Mouse (Mus musculus) layer of hippocampus, postnatal 10 days (tissue): ENCODE results near the gene F10. TPM values are rescaled to one million over a fixed set of nuclear protein-coding genes. Genes with fewer than 3 reads are reported as not detected.
"Not testable (repeated sequence)": the region's sequence is repeated elsewhere in the genome, so short reads cannot be mapped to it uniquely, and the experiment has no call there.

ENCODE experiments used
- DNase-seq, 2 experiments: peaks; one replicate each; pipeline ENCODE4 v3.0.0; 2021; ENCODE audit warnings: low spot score in 2 of 2
- total RNA-seq, 2 experiments: library from RNA; stranded (reverse); gene quantifications; 2 replicates each; pipeline ENCODE4 v1.2.3; 2021

F10 gene
- total RNA-seq, 2 experiments from 2014 or later, result not detected

DNA sequence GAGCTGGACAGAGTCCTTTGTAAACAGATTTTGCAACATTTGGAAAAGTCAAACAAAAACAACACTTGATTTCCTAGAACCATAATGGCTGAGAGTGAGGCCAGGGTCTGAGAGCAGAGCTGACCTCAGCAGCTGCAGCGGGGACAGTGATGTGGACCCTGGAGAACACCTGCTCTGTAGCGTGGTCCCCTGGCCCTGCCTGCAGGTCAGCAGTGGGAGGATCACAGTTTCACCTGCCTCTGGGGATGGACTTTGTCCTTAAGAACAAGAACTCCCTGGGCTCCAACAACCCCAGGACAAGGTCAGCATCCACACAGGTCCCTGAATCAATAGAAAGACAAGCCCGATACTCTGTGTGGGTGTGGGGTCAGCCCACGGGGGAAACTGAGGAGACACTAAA is 20.2 kb downstream of the F10 start:
- DNase-seq, result no peak

DNA sequence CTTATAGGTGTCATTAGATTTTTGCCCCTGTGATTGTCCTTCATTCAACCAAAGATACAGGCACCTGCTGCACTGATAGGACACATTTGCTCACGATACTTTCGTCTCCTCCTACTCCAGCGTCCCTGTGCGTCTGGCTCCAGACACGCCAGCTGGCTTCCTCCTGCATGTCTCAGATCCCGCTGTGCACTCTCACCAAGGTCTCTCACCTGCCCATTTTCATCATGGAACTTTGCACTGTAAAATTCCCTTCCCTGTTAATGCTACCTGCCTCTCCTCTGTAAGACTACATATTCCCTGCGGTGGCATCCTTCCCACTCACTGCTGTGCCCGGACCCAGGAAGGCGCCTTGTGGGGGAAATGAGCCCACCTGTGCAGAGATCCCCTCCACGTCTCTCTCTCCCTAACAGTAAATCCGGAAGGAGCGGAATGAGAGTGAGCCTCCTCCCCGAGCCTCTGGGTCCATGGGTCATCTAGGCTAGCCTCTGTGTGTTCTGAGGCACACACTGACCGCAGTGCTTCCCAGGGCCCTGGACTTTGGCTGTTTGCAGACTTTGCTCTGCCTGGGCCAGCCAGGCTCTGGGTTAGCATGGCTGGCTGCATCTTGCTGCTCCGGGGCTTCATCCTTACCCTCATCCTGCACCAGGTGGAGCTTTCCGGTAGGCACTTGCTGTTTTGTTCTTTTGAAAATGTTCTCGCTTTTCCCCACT is 23.5 kb downstream of the F10 start, which contains the start of gene Proz:
TSS of gene Proz (plus strand) at position 474 of the 710 bp plus-strand sequence.
- DNase-seq, result no peak

DNA sequence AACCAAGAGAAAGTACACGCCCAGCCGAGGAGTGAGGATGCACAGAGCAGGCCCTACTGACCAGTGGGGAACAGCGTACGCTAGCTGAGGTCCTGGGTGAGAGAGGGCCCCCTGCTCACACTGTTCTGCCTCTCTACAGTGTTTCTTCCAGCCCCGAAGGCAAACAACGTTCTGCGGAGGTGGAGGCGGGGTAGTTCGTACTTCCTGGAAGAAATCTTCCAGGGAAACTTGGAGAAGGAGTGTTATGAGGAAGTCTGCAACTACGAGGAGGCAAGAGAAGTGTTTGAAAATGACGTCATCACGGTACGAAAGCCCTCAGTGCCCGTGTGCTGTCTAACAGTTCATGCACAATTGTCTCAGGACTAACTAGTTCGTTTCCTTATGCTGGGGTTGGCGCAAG is 26.0 kb downstream of the F10 start:
- no peak for DNase-seq

DNA sequence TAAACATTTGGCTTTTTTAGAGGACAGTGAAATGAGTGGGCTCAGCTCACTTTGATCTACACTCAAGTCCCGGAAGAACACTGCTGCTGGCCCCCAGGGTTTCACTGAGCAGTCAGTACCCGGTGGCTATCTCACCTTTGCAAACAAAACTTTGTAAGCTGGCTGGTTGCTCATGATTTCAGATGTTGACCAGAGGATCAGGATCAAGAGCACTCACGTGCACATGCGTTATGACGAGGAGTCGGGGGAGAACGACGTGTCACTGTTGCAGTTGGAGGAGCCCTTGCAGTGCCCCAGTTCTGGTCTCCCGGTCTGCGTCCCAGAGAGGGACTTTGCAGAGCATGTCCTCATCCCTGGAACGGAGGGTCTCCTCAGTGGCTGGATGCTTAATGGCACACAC is 36.1 kb downstream of the F10 start:
- no peak for DNase-seq

DNA sequence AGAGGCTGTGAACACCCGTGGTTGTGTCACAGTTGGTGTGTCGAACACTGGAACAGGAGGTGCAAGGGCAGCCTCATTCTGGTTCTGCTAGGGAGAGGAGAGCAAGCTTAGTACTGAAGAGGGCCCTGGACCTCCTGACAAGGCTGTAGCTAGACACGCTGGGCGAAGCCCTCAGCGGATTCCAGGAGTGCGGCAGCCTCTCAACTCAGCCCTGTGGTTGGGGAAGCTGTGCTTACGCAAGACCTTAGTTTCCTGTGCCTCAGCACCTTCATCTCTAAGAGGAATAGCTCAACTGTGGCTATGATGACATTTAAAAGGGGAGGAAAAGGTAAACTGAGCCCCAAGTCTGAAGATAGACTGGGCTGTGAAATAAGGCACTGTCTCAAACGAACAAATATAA is 37.9 kb downstream of the F10 start:
- DNase-seq, result no peak

DNA sequence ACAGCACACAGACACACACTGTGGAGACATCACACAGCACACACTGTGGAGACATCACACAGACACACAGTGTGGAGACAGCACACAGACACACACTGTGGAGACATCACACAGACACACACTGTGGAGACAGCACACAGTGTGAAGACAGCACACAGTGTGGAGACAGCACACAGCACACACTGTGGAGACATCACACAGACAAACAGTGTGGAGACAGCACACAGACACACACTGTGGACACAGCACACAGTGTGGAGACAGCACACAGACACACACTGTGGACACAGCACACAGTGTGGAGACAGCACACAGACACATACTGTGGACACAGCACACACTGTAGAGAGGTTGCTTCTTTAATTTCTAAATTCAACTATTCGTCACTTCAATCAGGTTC is 38.5 kb downstream of the F10 start:
- not testable (repeated sequence) for DNase-seq

DNA sequence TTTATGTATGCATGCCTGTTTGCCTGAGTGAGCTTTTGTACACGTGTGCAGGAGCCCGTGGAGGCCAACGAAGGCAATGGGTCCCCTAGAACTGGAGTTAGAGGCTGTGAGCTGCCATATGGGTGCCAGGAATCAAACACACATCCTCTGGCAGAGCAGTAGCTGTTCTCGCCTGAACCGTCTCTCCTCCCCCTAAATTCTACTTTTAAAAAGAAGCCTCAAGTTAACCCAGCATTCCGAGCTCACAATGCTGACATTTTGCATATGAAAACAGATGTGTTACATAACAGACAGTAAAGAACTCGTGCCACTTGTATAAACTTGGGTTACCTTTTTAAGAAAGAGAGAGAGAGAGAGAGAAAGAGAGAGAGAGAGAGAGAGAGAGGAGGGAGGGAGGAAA is 40.4 kb downstream of the F10 start:
- DNase-seq, result no peak

DNA sequence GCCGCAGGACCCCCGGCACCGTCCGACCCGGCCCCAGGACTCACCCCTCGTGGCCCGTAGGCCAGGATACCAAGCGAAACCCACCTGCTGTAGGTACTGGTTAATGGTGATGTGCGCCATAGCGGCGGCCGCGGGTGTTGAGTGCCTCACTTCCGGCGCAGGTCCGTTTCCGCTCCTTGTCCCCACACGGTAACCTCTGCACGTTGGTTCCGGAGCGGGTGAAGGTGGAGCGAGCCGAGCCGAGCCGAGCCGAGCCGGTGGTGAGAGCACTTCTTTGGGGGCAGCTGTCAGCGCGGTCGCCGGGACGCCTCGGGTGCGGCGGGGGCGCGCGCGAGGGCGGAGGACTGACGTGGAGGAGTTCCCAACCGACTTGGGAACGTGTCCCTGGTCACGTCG is 67.6 kb downstream of the F10 start:
- peak; percentile 96 for DNase-seq

DNA sequence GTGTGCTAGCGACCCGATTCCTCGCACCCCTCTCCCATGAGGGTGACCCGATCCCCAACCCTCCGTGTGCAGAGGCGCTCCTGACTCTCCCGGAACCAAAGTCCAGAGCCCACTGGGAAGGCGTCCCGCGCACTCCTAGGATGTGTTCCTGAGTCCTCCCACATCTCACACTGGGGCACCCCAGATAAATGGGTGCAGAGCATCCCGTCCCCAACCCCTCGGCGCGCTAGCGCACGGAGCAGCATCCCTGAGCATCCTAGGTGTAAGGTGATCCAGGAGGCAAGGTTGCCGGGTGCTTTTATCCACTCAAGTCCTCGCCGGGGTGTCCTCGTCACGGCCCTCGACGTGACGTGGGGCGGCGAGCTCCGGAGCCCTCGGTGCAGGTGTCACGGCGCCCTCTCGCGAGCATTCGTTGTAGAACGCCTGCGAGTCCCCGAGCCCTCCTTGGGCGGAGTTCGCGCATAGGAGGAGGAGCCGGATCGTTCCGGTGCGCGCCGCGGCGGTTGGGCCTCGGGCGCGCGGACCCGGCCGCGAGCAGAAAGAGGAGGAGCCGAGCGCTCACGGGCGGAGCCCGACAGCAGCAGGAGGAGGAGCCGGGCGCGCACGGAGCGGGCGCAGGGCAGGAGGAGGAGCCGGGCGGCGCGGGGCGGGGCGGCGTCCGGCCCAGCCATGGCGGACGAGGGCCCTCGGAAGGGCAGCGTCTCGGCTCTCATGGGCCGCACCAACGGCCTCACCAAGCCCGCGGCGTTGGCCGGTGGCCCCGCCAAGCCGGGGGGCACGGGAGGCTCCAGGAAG is 68.2 kb downstream of the F10 start, which contains the start of the genes Pcid2 and Cul4a:
TSS of gene Pcid2 (minus strand) at position 373 of the 795 bp plus-strand sequence.
TSS of gene Cul4a (plus strand) at position 535 of the 795 bp plus-strand sequence.
- peak; percentile 98 to 99 for DNase-seq

DNA sequence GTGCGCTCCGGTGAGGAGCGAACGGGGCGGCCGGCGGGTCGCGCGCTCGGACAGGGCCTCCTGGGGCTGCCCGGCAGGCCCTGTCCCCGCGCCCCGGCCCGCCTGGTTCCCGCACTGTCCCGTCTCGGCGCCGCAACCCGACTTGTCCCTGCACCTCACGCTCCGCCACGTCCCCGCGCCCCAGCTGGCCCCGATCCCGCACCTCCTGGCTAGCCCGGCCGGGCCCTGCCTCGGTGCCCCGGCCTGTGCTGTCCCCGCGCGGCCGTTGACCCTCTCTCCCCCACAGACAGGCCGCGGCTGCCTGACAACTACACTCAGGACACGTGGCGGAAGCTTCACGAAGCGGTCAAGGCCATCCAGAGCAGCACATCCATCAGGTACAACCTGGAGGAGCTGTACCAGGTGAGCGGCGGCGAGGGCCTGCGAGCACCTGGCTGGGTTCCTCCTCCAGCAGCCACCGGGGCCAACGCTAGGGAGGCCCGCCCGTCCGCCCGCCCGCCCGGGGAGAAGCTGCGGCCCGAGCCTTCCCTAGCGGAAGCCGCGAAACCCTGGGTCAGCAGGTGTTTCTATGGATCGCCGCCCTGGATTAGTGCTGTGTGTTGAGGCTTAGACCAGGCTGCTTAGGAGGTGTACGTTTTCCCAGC is 68.9 kb downstream of the F10 start:
- peak in 1 of 2 experiments; percentile 72 for DNase-seq

Other genes starting within 250 kb of the F10 start
- gene Mcf2l, start 163.5 kb upstream of the F10 start, total RNA-seq, result 100 to 1,000 TPM; 269 to 278 TPM
- gene F7, start 11.3 kb upstream of the F10 start, total RNA-seq, result under 1 TPM in 1 of 2 experiments, not detected in 1; 0.32 TPM
- gene Proz, start 23.6 kb downstream of the F10 start, total RNA-seq, result not detected
- 10 to 100 TPM; 25.0 to 27.0 TPM for gene Pcid2, start 68.2 kb downstream of the F10 start, total RNA-seq
- gene Cul4a, start 68.3 kb downstream of the F10 start, total RNA-seq, result 10 to 100 TPM; 65.5 to 69.5 TPM
- gene Lamp1, start 121.9 kb downstream of the F10 start, total RNA-seq, result 100 to 1,000 TPM; 283 to 309 TPM
- 10 to 100 TPM; 10.3 to 10.8 TPM for gene Grtp1, start 163.3 kb downstream of the F10 start, total RNA-seq
- gene Adprhl1, start 216.9 kb downstream of the F10 start, total RNA-seq, result 1 to 10 TPM; 2.2 to 3.1 TPM